Comparison of ENCODE assay signal across 8 mouse cellular contexts in genomic region chr2:165888813-165889221, GRCm38 (mm10). TPM values are rescaled to one million over a fixed set of nuclear protein-coding genes. Genes with fewer than 3 reads are reported as not detected.
DNase-seq lines count a peak whose midpoint lies in the region; ATAC-seq and TF ChIP-seq lines count a peak whose summit lies in the region.

No protein-coding gene starts in this region.

- H3K27ac ChIP-seq in CH12.LX (ENCODE audit: insufficient read depth, low read depth) = peak overlapping the region; percentile 95
- H3K27ac ChIP-seq in forebrain, postnatal 0 days (ENCODE audit: low read depth, low read length) = peak overlapping the region; percentile 100
- H3K27ac ChIP-seq in liver, embryonic 11.5 days (ENCODE audit: low read depth, low read length) = peak overlapping the region; percentile 100
- peak overlapping the region; percentile 87 for H3K27ac ChIP-seq in spleen, adult 2 months (ENCODE audit: insufficient read depth, low read length)

- in situ Hi-C loops in CH12.LX (cut with MboI; ENCODE audit: low pct_ligation_motif_present, low pct_unique_long_range_greater_than_20kb, low sequenced_read_pairs) = no loop called here

- dilution Hi-C loops in CH12.LX (cut with MboI; ENCODE audit: extremely low pct_ligation_motif_present, extremely low pct_unique_long_range_greater_than_20kb, low sequenced_read_pairs) = no loop called here

- no peaks in the 10 kb centered on the region for H3K9me3 ChIP-seq in CH12.LX (replicated peaks; ENCODE audit: low read length)
- H3K9me3 ChIP-seq in forebrain, postnatal 0 days (ENCODE audit: low read length) = no peaks in the 10 kb centered on the region
- no peaks in the 10 kb centered on the region for H3K9me3 ChIP-seq in liver, embryonic 11.5 days (ENCODE audit: control insufficient read depth, low read length)

- 0 out of 2 replicates have a peak, but pooled peaks have one; percentile 33 for TF ChIP-seq EP300 in CH12.LX (IDR thresholded peaks at IDR 0.05; ENCODE audit: low read length)

- peak; percentile 46; the same call in 1 of the 2 replicates for TF ChIP-seq POLR2A in CH12.LX (IDR thresholded peaks at IDR 0.05; ENCODE audit: low read depth, low read length)
- TF ChIP-seq POLR2A in spleen, adult 2 months (IDR thresholded peaks at IDR 0.05; ENCODE audit: low read depth, low read length) = no peak

- H3K79me2 ChIP-seq in CH12.LX (replicated peaks; ENCODE audit: control insufficient read depth, extremely low read depth, insufficient read depth, poor library complexity, severe bottlenecking) = peaks cover 3% of the 10 kb centered on the region

- H3K36me3 ChIP-seq in CH12.LX (replicated peaks in 1 of 2; ENCODE audit: control insufficient read depth in 1 of 2, insufficient read depth in 1 of 2, low read length in 1 of 2) = no peaks in the 10 kb centered on the region
- H3K36me3 ChIP-seq in forebrain, postnatal 0 days (ENCODE audit: insufficient read depth) = no peaks in the 10 kb centered on the region
- H3K36me3 ChIP-seq in liver, embryonic 11.5 days (ENCODE audit: control insufficient read depth, insufficient read depth, low read length) = no peaks in the 10 kb centered on the region
- no peaks in the 10 kb centered on the region for H3K36me3 ChIP-seq in spleen, adult 2 months (ENCODE audit: control insufficient read depth, insufficient read depth, low read length)

- peaks cover 33 to 61% of the 10 kb centered on the region in 2 experiments for H3K4me1 ChIP-seq in CH12.LX (ENCODE audit: control insufficient read depth in 1 of 2, insufficient read depth in 2 of 2)
- peaks cover 53% of the 10 kb centered on the region for H3K4me1 ChIP-seq in forebrain, postnatal 0 days (ENCODE audit: insufficient read depth)
- peaks cover 74% of the 10 kb centered on the region for H3K4me1 ChIP-seq in liver, embryonic 11.5 days (replicated peaks; ENCODE audit: control insufficient read depth, insufficient read depth, low read length)
- peaks cover 46% of the 10 kb centered on the region for H3K4me1 ChIP-seq in spleen, adult 2 months (ENCODE audit: control insufficient read depth, insufficient read depth, insufficient read length)

- H3K27me3 ChIP-seq in CH12.LX (replicated peaks) = no peaks in the 10 kb centered on the region
- no peaks in the 10 kb centered on the region for H3K27me3 ChIP-seq in forebrain, postnatal 0 days (ENCODE audit: insufficient read depth, low read length)
- H3K27me3 ChIP-seq in liver, embryonic 11.5 days (replicated peaks; ENCODE audit: control insufficient read depth, insufficient read depth, low read length) = no peaks in the 10 kb centered on the region
- H3K27me3 ChIP-seq in spleen, adult 2 months (ENCODE audit: control insufficient read depth, insufficient read depth, low read length) = no peaks in the 10 kb centered on the region

- DNase-seq in cerebellum, adult 9-11 months = peak; percentile 68
- DNase-seq in CH12.LX (ENCODE audit: extremely low read depth) = peak; percentile 63
- no peak for DNase-seq in forebrain, postnatal 0 days
- DNase-seq in liver, embryonic 11.5 days (ENCODE audit: low spot score) = no peak
- peak; percentile 57 to 71 for DNase-seq in spleen, adult 2 months (ENCODE audit: low read depth in 1 of 2, low spot score in 2 of 2)
- DNase-seq in gastrocnemius, adult 18-20 months (ENCODE audit: low spot score) = no peak
- DNase-seq in Muller cell, postnatal 12 days (ENCODE audit: inconsistent ontology term) = no peak

- peak overlapping the region in 1 of 3 experiments; percentile 28 for H3K4me3 ChIP-seq in CH12.LX (replicated peaks in 1 of 3; ENCODE audit: low read depth in 2 of 3, low read length in 2 of 3, poor library complexity in 1 of 3)
- no peak overlapping the region for H3K4me3 ChIP-seq in forebrain, postnatal 0 days (ENCODE audit: low read depth, low read length)
- no peak overlapping the region for H3K4me3 ChIP-seq in liver, embryonic 11.5 days (ENCODE audit: low read depth, low read length)
- H3K4me3 ChIP-seq in spleen, adult 2 months (ENCODE audit: extremely low read depth, insufficient read depth, insufficient read length) = no peak overlapping the region

- no peak for ATAC-seq in cerebellum, adult (ENCODE audit: insufficient number of reproducible peaks, low FRiP score, low TSS enrichment)
- no peak for ATAC-seq in forebrain, postnatal 0 days
- no peak for ATAC-seq in liver, embryonic 11.5 days (replicated peaks; ENCODE audit: low FRiP score)

- TF ChIP-seq CTCF in CH12.LX (conservative IDR thresholded peaks at IDR 0.05 in 1 of 2, IDR thresholded peaks at IDR 0.05 in 1 of 2; ENCODE audit: low read depth in 2 of 2, low read length in 2 of 2) = no peak
- TF ChIP-seq CTCF in forebrain, postnatal 0 days (IDR thresholded peaks at IDR 0.05; ENCODE audit: low read depth) = no peak
- no peak for TF ChIP-seq CTCF in spleen, adult 2 months (IDR thresholded peaks at IDR 0.05; ENCODE audit: extremely low read depth, insufficient read depth, insufficient read length, insufficient replicate concordance)

- H3K9ac ChIP-seq in CH12.LX (ENCODE audit: insufficient read depth, low read depth) = peak overlapping the region; percentile 61
- H3K9ac ChIP-seq in forebrain, postnatal 0 days = peak overlapping the region; percentile 28; the same call in 1 of the 2 replicates
- peak overlapping the region; percentile 59 for H3K9ac ChIP-seq in liver, embryonic 11.5 days (ENCODE audit: low read depth, low read length)

- peak overlapping the region; percentile 29; the same call in 1 of the 2 replicates for H3K4me2 ChIP-seq in CH12.LX (ENCODE audit: insufficient read depth, low read depth, poor library complexity, severe bottlenecking)
- H3K4me2 ChIP-seq in forebrain, postnatal 0 days (ENCODE audit: low read depth) = no peak overlapping the region
- peak overlapping the region; percentile 97 for H3K4me2 ChIP-seq in liver, embryonic 11.5 days

- 9% methylated on average over 3 of the region's 3 CpGs for WGBS in forebrain, postnatal 0 days
- WGBS in liver, embryonic 11.5 days = 15% methylated on average over 3 of the region's 3 CpGs
- 5% methylated on average over 3 of the region's 3 CpGs for WGBS in spleen, adult 2 months

- TF ChIP-seq RAD21 in CH12.LX (IDR thresholded peaks at IDR 0.05; ENCODE audit: low read depth, low read length) = no peak

TF ChIP-seq in CH12.LX, 34 proteins besides CTCF, POLR2A, EP300 and RAD21:
- TF ChIP-seq IRF4 (IDR thresholded peaks at IDR 0.05; ENCODE audit: low read depth, low read length) (peak; percentile 65), ZMIZ1 (IDR thresholded peaks at IDR 0.05; ENCODE audit: low read depth, low read length) (no peak), KAT2A (IDR thresholded peaks at IDR 0.05; ENCODE audit: insufficient replicate concordance, low read length) (no peak), TCF12 (IDR thresholded peaks at IDR 0.05; ENCODE audit: low read depth, low read length) (peak; percentile 60), TBP (conservative IDR thresholded peaks at IDR 0.05; ENCODE audit: low read depth, low read length) (no peak), PAX5 (IDR thresholded peaks at IDR 0.05; ENCODE audit: low read length) (no peak), MAX (IDR thresholded peaks at IDR 0.05; ENCODE audit: low read length) (peak; percentile 56; the same call in 1 of the 2 replicates), HCFC1 (IDR thresholded peaks at IDR 0.05; ENCODE audit: low read depth, low read length) (no peak), MAZ (IDR thresholded peaks at IDR 0.05; ENCODE audit: low read depth, low read length) (peak; percentile 87), NELFE (IDR thresholded peaks at IDR 0.05; ENCODE audit: low read depth, low read length) (no peak), BHLHE40 (IDR thresholded peaks at IDR 0.05; ENCODE audit: low read depth, low read length) (0 out of 2 replicates have a peak, but pooled peaks have one; percentile 26), NRF1 (IDR thresholded peaks at IDR 0.05; ENCODE audit: low read depth, low read length) (0 out of 2 replicates have a peak, but pooled peaks have one; percentile 8), USF1 (IDR thresholded peaks at IDR 0.05; ENCODE audit: low read depth, low read length) (no peak), CHD1 (IDR thresholded peaks at IDR 0.05; ENCODE audit: low read depth, low read length) (no peak; the same call in 1 of the 2 replicates), MXI1 (IDR thresholded peaks at IDR 0.05; ENCODE audit: low read depth, low read length) (0 out of 2 replicates have a peak, but pooled peaks have one; percentile 22), MYC (IDR thresholded peaks at IDR 0.05; ENCODE audit: low read depth, low read length) (peak; percentile 68), MEF2A (IDR thresholded peaks at IDR 0.05; ENCODE audit: borderline replicate concordance, low read depth, low read length) (peak; percentile 64; the same call in 1 of the 2 replicates)

RNA-seq across cellular contexts. Expression of gene Zmynd8, which starts 10.0 kb away (rescaled TPM):
- total RNA-seq in CH12.LX (2012; rRNA removed) (34.0 and 35.1 TPM in 2 replicates), CH12.LX (2014; rRNA removed) (29.5 and 33.6 TPM in 2 replicates)
- polyA plus RNA-seq in CH12.LX (2012; ENCODE audit: insufficient read length, low read depth) = 76.1 and 84.5 TPM in 2 replicates
- total RNA-seq in forebrain, postnatal 0 days (2014; rRNA removed) = 51.4 and 63.5 TPM in 2 replicates
- 37.7 and 45.7 TPM in 2 replicates for polyA plus RNA-seq in forebrain, postnatal 0 days (2015; fragmentation: Nextera tagmentation; extraction: Ambion mirVana)
- 49.1 and 55.8 TPM in 2 replicates for polyA plus RNA-seq in liver, embryonic 11.5 days (2014; fragmentation: Nextera tagmentation; extraction: Ambion mirVana)
- 25.0 and 25.4 TPM in 2 replicates for polyA plus RNA-seq in spleen, adult 2 months (2012; rRNA removed)
- total RNA-seq in gastrocnemius, adult 18-20 months (2021) = 10 to 100 TPM; 16.4 to 17.2 TPM

Comparison
In these comparisons a context has a peak if more than half of its experiments do, and no peak if none do; other contexts are left out.
1. DNase-seq: peak in cerebellum, adult 9-11 months (single experiment), CH12.LX (single experiment) and spleen, adult 2 months (2 of 2); none in forebrain, postnatal 0 days (single experiment), liver, embryonic 11.5 days (single experiment), gastrocnemius, adult 18-20 months (single experiment) and Muller cell, postnatal 12 days (single experiment).
2. Peak in every context shown above with its lines, with median percentiles within 50 percentile points of each other: H3K27ac ChIP-seq and H3K9ac ChIP-seq.